Mouse (Mus musculus) adrenal gland, postnatal 25 days (tissue): ENCODE data around the gene Mroh2a. TPM values are rescaled to one million over a fixed set of nuclear protein-coding genes. Genes with fewer than 3 reads are reported as not detected.

Experiments used
- total RNA-seq: library from RNA; stranded (reverse); gene quantifications from 2 replicates; pipeline ENCODE4 v1.2.3, GENCODE M21; 2021

Gene Mroh2a
- total RNA-seq, 1 experiment from 2014 or later = 0.33 TPM

Other genes starting within 250 kb of the Mroh2a start
- gene Usp40, start 218.4 kb upstream of the Mroh2a start, total RNA-seq = 24.4 and 32.9 TPM in 2 replicates
- gene Ugt1a10, start 171.6 kb upstream of the Mroh2a start, total RNA-seq = not detected in 2 replicates
- 0.67 TPM in 1 of 2 replicates, not detected in the other for gene Ugt1a9, start 156.2 kb upstream of the Mroh2a start, total RNA-seq
- not detected in 2 replicates for gene Ugt1a8, start 139.2 kb upstream of the Mroh2a start, total RNA-seq
- gene Ugt1a7c, start 131.9 kb upstream of the Mroh2a start, total RNA-seq = 0.61 and 1.4 TPM in 2 replicates
- 5.5 and 7.0 TPM in 2 replicates for gene Ugt1a6b, start 123.7 kb upstream of the Mroh2a start, total RNA-seq
- 8.0 and 12.2 TPM in 2 replicates for gene Ugt1a6a, start 92.2 kb upstream of the Mroh2a start, total RNA-seq
- 0.58 TPM in 1 of 2 replicates, not detected in the other for gene Ugt1a5, start 61.0 kb upstream of the Mroh2a start, total RNA-seq
- 0.21 TPM in 1 of 2 replicates, not detected in the other for gene Ugt1a2, start 26.4 kb upstream of the Mroh2a start, total RNA-seq
- gene Dnajb3, start 21.2 kb upstream of the Mroh2a start, total RNA-seq = 3.4 and 5.9 TPM in 2 replicates
- 27.4 and 28.3 TPM in 2 replicates for gene Ugt1a1, start 15.0 kb upstream of the Mroh2a start, total RNA-seq
- gene Hjurp, start 50.6 kb downstream of the Mroh2a start, total RNA-seq = 58.4 and 64.0 TPM in 2 replicates
- gene Trpm8, start 50.7 kb downstream of the Mroh2a start, total RNA-seq = not detected in 2 replicates
- 2.7 TPM in 1 of 2 replicates, not detected in the other for gene Spp2, start 180.0 kb downstream of the Mroh2a start, total RNA-seq